Mouse (Mus musculus) layer of hippocampus, postnatal 14 days (tissue): Measurements from ENCODE around the gene N4bp2l1. TPM values are rescaled to one million over a fixed set of nuclear protein-coding genes. Genes with fewer than 3 reads are reported as not detected.

Source experiments
- DNase-seq, 2 experiments: peaks; one replicate each; pipeline ENCODE4 v3.0.0; 2021 to 2022; ENCODE audit warnings: low spot score in 2 of 2, mixed read lengths in 1 of 2
- total RNA-seq, 2 experiments: library from RNA; stranded (reverse); gene quantifications; 2 replicates each; pipeline ENCODE4 v1.2.3; 2021

The N4bp2l1 gene
- total RNA-seq, 2 experiments from 2014 or later, result 34.3 to 42.6 TPM

GRCm38 (mm10) chr5:150566971-150567370, 30.0 kb downstream of the N4bp2l1 start:
- DNase-seq, result no peak

GRCm38 (mm10) chr5:150566226-150566625, 30.8 kb downstream of the N4bp2l1 start:
- DNase-seq, result peak in 1 of 2 experiments; percentile 33

- no peak for DNase-seq
Measured at GRCm38 (mm10) chr5:150564426-150564825, 32.6 kb downstream of the N4bp2l1 start.

DNA sequence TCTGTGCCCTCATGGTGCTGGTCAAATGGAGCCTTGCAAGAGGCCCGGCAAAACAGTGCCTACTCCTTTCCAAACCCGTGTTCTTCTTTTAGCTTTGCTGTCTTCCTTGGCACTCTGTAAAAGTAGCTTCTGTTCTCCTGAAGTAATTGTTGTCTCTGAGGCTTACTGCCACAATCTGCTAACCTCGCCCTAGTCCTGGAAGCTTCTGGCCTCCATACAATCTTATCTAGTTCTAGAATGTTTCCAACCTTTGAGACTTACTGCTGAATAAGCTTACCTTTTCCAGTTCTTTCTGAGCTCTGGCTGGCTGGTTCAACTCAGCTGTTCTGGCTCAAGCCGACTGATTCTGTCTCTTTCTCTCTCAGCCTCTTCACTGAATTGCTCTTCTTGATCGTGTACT, 35.2 kb downstream of the N4bp2l1 start:
- DNase-seq, result no peak

DNA sequence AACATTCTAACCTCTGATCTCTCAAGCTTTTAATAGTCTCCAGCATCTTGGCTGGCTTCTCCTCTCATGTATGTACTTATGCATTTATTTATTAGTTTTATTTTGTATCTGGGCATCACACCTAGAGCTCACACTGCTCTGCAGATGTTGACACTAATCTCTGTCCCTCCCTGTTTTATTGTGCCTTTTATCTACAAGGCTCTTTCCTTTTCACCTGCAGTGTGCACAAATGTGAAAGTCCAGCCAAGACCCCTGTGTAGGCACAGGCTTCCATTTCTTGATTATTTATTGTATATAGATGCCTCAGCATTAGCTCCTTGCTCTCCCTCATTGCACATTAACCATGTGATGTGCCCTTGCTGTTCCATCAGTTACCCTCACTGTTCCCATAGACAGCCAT, 35.6 kb downstream of the N4bp2l1 start:
- DNase-seq, result no peak

DNA sequence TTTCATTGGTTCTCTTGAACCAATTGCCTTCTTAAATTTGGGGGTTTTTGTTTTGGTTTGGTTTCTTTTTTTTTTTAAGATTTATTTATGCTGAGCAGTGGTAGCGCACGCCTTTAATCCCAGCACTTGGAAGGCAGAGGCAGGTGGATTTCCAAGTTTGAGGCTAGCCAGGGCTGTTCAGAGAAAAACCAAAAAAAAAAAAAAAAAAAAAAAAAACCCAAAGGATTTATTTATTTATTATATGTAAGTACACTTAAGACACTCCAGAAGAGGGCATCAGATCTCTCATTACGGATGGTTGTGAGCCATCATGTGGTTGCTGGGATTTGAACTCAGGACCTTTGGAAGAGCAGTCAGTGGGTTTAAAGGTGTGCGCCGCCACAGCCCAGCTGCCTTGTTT, 36.1 kb downstream of the N4bp2l1 start:
- DNase-seq, result no peak

DNA sequence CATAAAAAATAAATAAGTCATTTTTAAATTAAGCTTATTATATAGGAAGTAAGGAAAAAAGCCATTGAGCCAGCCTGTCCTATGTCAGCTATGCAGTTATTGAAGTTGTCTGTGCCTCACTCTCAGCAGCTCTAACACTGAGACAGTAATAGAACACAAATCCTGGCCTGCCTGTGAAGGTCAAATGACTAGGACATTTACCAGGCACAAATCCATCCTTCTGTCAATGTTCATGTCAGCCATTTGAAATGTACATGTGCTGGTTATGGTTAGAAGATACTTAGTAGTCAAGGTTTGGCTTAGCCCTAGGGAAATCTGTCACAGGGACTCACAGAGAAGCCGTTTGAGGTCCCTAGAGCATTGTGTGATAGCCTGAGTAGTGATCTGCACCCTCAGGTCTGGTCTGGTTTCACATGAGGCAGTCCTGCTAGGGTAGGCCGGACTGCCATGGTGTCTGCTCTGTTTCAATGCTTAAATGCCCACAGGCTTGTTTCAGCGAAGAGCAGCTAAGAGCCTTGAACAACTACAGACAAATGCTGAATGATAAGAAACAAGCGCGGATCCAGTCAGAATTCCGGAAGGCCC, 37.4 kb downstream of the N4bp2l1 start:
- DNase-seq, result no peak

- DNase-seq, result peak in 1 of 2 experiments; percentile 37
Measured at GRCm38 (mm10) chr5:150551637-150552036, 45.4 kb downstream of the N4bp2l1 start.

DNA sequence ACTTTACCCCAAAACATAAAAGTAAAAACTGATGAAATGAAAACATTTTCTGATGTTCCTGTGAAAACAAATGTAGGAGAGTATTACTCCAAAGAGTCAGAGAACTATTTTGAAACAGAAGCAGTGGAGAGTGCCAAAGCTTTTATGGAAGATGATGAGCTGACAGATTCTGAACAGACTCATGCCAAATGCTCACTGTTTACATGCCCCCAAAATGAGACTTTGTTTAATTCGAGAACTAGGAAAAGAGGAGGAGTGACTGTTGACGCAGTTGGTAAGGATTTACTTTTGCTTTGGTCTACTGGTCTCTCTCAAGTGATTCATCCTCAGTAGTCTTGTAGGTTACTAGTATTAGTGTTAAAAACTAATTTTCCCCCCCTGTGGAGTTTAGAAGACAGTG, 53.8 kb downstream of the N4bp2l1 start:
- DNase-seq, result no peak

- DNase-seq, result no peak
Measured at GRCm38 (mm10) chr5:150541302-150541701, 55.7 kb downstream of the N4bp2l1 start.

GRCm38 (mm10) chr5:150525239-150525638, 71.7 kb downstream of the N4bp2l1 start:
- DNase-seq, result no peak

GRCm38 (mm10) chr5:150522867-150523234, 74.1 kb downstream of the N4bp2l1 start:
- no peak for DNase-seq

DNA sequence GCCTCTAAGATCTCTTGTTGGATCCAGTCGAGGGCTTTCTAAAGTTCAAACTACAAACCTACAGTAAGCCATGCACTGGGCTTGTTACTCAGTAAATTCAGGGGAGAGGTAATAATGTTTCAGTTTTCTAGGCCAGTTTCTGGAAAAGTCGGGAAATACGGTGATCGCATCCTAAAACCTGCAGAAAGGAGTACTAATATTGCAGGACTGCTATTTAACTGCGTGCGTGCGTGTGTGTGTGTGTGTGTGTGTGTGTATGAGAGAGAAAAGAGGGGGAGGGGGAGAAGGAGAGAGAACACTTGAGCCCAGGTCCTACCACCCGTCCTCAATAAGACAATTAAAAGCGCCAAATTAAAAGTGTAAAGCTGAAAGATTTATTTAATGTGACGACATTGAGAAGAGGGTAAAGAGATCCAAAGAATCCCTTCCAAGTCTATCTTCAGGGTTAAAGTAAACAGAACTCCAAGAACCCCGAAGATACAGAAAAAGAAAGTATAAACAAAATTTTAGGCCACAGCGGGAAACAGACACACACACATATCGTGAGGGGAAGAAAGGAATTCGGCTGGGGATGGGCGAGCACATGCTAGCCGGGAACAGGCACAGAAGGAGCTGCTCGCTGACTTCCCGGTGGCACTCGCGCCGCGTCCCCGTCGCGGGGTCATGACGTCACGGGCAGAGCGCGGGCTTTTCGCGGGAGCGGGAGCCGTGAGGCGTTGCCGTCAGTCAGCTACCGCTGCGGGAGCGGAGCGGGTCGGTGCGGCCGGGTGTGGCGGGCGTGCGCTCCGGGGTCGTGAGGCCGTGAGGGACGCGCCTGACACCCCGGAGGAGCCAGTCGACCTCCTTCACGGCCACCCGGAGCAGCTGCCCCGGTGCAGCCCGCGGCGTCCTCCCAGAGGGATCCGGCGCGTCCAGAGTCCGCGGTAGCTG, 74.8 kb downstream of the N4bp2l1 start, which contains the start of gene Brca2:
TSS of gene Brca2 (plus strand) at position 694 of the 930 bp plus-strand sequence.
- DNase-seq, result peak; percentile 89 to 91

Other genes with a start within 250 kb of the N4bp2l1 start
- not detected for gene Zar1l, start 79.0 kb downstream of the N4bp2l1 start, total RNA-seq
- gene Brca2, start 74.6 kb downstream of the N4bp2l1 start, total RNA-seq, result 1 to 10 TPM; 6.1 to 7.2 TPM
- gene N4bp2l2, start 69.0 kb upstream of the N4bp2l1 start, total RNA-seq, result 10 to 100 TPM; 70.1 to 75.4 TPM
- gene Pds5b, start 76.6 kb upstream of the N4bp2l1 start, total RNA-seq, result 10 to 100 TPM; 65.9 to 66.5 TPM